Mouse (Mus musculus) limb, embryonic 15.5 days (tissue): ENCODE data around the gene Erbb4. TPM values are rescaled to one million over a fixed set of nuclear protein-coding genes. Genes with fewer than 3 reads are reported as not detected.

Source experiments
- ATAC-seq: fragments of 200-750 bp; cut with Nextera tagmentation; 2 replicates; pipeline ENCODE4 v1.8.0; 2017; ENCODE audit warnings: low read depth, moderate TSS enrichment; ENCODE audit not compliant: insufficient number of reproducible peaks, low FRiP score, low TSS enrichment
- H3K27ac ChIP-seq: fragments of 300-500 bp; sonication (generic); 2 replicates; pipeline ENCODE4 v1.5.1; 2015; ENCODE audit warnings: moderate library complexity, mild to moderate bottlenecking, inconsistent platforms
- H3K27me3 ChIP-seq: fragments of 300-500 bp; sonication (generic); 2 replicates; pipeline ENCODE4 v1.6.1; 2015; ENCODE audit warnings: inconsistent platforms
- H3K36me3 ChIP-seq: fragments of 300-500 bp; sonication (generic); 2 replicates; pipeline ENCODE4 v1.6.1; 2015; ENCODE audit warnings: inconsistent platforms
- H3K4me1 ChIP-seq: fragments of 300-500 bp; sonication (generic); 2 replicates; pipeline ENCODE4 v1.6.1; 2015; ENCODE audit warnings: inconsistent platforms
- H3K4me2 ChIP-seq: fragments of 300-500 bp; sonication (generic); 2 replicates; pipeline ENCODE4 v1.6.1; 2015; ENCODE audit warnings: mild to moderate bottlenecking, inconsistent platforms
- H3K4me3 ChIP-seq: fragments of 300-500 bp; sonication (generic); 2 replicates; pipeline ENCODE4 v1.5.1; 2015; ENCODE audit warnings: mild to moderate bottlenecking, inconsistent platforms
- H3K9ac ChIP-seq: fragments of 300-500 bp; sonication (generic); 2 replicates; pipeline ENCODE4 v1.6.1; 2015; ENCODE audit warnings: inconsistent platforms
- H3K9me3 ChIP-seq: fragments of 300-500 bp; sonication (generic); 2 replicates; pipeline ENCODE4 v1.6.1; 2016; ENCODE audit warnings: inconsistent platforms
- WGBS: fragments of 180-500 bp; shearing (Covaris S2); methylation state at CpG from one replicate; pipeline ENCODE4 v1.1.7; 2015; 5-methylcytosine and 5-hydroxymethylcytosine counted together
- polyA plus RNA-seq: library from polyadenylated mRNA; unstranded; fragments of >200 nt; fragmentation: Nextera tagmentation; extraction: Ambion mirVana; gene quantifications from 2 replicates; pipeline ENCODE4 v1.2.1, GENCODE M21; 2015

The Erbb4 gene
- polyA plus RNA-seq, 1 experiment from 2014 or later = 1.6 TPM

DNA sequence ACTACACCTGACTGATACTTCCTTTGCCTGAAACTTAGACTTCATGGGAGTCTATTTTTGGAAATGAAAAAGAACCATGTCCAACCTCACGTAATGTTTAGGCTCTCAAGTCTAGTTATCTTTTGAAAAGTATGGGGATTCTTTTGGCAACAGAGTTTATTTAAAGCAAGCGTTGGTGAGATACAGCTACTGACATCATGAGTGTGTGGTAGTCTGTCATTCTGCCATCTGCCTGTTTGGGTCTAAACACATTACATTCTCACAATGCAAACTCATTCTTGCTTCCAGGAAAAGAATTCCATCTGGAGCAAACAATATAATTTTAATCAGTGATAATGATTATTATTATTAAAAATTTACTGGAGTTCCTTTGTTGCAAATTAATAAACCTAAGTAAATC, 736.3 kb downstream of the Erbb4 start:
- no peaks in the 10 kb centered on the region for H3K27me3 ChIP-seq
- no peak overlapping the region for H3K27ac ChIP-seq
- H3K9me3 ChIP-seq = no peaks in the 10 kb centered on the region
- ATAC-seq = no peak
- no peak overlapping the region for H3K4me2 ChIP-seq
- H3K36me3 ChIP-seq = no peaks in the 10 kb centered on the region
- no peak overlapping the region for H3K4me3 ChIP-seq
- H3K9ac ChIP-seq = no peak overlapping the region
- WGBS = 82% methylated on average over 2 of the region's 2 CpGs
- no peaks in the 10 kb centered on the region for H3K4me1 ChIP-seq

GRCm38 (mm10) chr1:68333714-68334113, 774.1 kb downstream of the Erbb4 start:
- Histone ChIP-seq H3K4me1 (0 out of 2 replicates have a peak, but pooled peaks cover 2% of the 10 kb centered on the region), H3K27me3 (no peaks in the 10 kb centered on the region), H3K9me3 (no peaks in the 10 kb centered on the region), H3K27ac (no peak overlapping the region), H3K9ac (no peak overlapping the region), H3K4me3 (no peak overlapping the region), H3K36me3 (no peaks in the 10 kb centered on the region), H3K4me2 (no peak overlapping the region)
- 49% methylated on average over 2 of the region's 2 CpGs for WGBS
- ATAC-seq = no peak

DNA sequence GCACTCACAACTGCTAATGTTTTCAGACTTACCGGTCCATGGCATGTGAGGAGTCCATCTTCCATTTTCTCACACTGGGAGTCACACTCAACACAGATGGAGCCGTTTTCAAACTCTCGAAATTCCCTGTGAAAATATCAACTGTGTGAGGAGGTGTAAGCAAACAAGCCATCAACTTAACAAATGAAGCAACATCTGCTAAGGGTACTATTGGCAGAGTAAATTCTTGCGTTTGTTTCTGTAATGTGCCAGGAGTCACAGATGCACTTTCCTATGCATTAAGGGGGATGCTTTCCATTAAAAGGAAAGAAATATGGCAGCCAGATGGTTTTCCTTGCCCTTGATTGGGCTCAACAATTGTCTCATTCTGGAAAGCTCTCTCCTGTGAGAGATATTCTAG, 802.0 kb downstream of the Erbb4 start:
- Histone ChIP-seq H3K4me2 (no peak overlapping the region), H3K36me3 (no peaks in the 10 kb centered on the region), H3K4me1 (no peaks in the 10 kb centered on the region), H3K27ac (no peak overlapping the region), H3K9ac (no peak overlapping the region), H3K27me3 (no peaks in the 10 kb centered on the region), H3K4me3 (no peak overlapping the region), H3K9me3 (no peaks in the 10 kb centered on the region)
- WGBS = 75% methylated on average over 4 of the region's 4 CpGs
- ATAC-seq = no peak

- Histone ChIP-seq H3K4me2 (no peak overlapping the region), H3K27me3 (no peaks in the 10 kb centered on the region), H3K9ac (no peak overlapping the region), H3K4me1 (no peaks in the 10 kb centered on the region), H3K36me3 (no peaks in the 10 kb centered on the region), H3K4me3 (no peak overlapping the region), H3K27ac (no peak overlapping the region), H3K9me3 (no peaks in the 10 kb centered on the region)
- 66% methylated on average over 2 of the region's 2 CpGs for WGBS
- ATAC-seq = no peak
Measured at GRCm38 (mm10) chr1:68284443-68284842, 823.4 kb downstream of the Erbb4 start.

- Histone ChIP-seq H3K9ac (no peak overlapping the region), H3K36me3 (no peaks in the 10 kb centered on the region), H3K27me3 (no peaks in the 10 kb centered on the region), H3K4me2 (no peak overlapping the region), H3K4me1 (no peaks in the 10 kb centered on the region), H3K4me3 (no peak overlapping the region), H3K9me3 (no peaks in the 10 kb centered on the region), H3K27ac (no peak overlapping the region)
- WGBS = 48% methylated on average over 5 of the region's 5 CpGs
- ATAC-seq = no peak
Measured at GRCm38 (mm10) chr1:68275819-68276218, 832.0 kb downstream of the Erbb4 start.

DNA sequence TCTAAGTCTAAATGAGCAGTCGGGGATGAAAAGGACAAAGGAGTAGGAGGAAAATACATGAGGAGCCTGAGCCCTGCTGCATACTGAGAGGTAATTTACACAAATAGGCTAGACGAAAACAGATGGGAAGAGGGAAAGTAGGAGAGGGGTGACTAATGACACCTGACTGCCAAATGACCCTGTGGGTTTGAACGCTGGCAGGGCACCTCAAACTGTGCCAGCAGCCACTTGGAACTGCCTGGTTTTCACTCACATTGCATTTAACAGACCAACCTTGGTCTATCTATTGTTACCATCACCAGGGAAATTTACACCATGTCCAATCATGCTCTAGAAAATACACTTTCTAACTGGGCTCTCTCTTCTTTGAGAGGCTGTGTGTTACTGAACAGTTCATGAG, 929.3 kb downstream of the Erbb4 start:
- Histone ChIP-seq H3K4me1 (no peaks in the 10 kb centered on the region), H3K9ac (no peak overlapping the region), H3K36me3 (no peaks in the 10 kb centered on the region), H3K4me3 (no peak overlapping the region), H3K9me3 (no peaks in the 10 kb centered on the region), H3K27me3 (no peaks in the 10 kb centered on the region), H3K4me2 (no peak overlapping the region), H3K27ac (no peak overlapping the region)
- ATAC-seq = no peak
- 20% methylated on average over 3 of the region's 3 CpGs for WGBS

DNA sequence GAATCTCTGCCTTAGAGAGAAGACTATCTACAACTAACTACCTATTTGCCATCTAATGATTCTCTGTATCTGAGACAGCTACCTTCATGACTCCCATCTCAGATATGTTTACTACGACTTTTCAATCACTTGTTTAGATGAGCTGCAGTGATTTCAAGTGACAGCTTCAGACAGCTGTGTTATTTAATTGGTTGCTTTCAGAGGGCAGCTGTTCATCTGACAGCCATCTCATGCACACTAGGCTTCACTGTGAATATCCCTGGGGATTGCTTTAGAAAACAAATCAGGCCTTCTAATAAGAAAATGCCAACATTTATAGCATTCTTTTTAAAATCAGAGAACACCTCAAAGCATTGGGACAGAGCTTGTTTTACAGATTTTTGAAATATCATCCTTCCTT, 952.6 kb downstream of the Erbb4 start:
- Histone ChIP-seq H3K4me2 (no peak overlapping the region), H3K4me3 (no peak overlapping the region)
- 73% methylated on average over 1 of the region's 1 CpGs for WGBS

DNA sequence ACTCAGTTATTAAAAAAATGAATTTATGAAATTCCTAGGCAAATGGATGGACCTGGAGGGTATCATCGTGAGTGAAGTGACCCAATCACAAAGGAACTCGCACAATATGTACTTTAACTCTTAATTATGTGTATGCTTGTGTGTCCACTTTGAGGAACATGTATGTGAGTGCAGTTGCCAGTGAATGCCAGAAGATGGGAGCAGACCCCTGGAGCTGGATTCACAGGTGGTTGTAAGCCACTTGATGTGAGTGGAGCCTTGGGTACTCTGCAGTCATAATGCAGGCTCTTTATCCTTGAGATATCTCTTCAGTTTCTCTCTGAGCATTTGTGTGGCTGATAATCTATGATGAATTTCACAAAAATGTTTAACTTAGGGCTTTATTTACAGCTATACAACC, 957.3 kb downstream of the Erbb4 start:
- Histone ChIP-seq H3K9me3 (no peaks in the 10 kb centered on the region), H3K4me1 (no peaks in the 10 kb centered on the region), H3K27me3 (no peaks in the 10 kb centered on the region), H3K27ac (no peak overlapping the region), H3K9ac (no peak overlapping the region), H3K36me3 (no peaks in the 10 kb centered on the region), H3K4me2 (no peak overlapping the region), H3K4me3 (no peak overlapping the region)
- 79% methylated on average over 2 of the region's 2 CpGs for WGBS
- ATAC-seq = no peak

More for the DNA sequence above, 952.6 kb downstream of the Erbb4 start:
- H3K27ac ChIP-seq = no peak overlapping the region
- no peak overlapping the region for H3K9ac ChIP-seq
- H3K9me3 ChIP-seq = no peaks in the 10 kb centered on the region
- no peaks in the 10 kb centered on the region for H3K36me3 ChIP-seq
- H3K4me1 ChIP-seq = no peaks in the 10 kb centered on the region
- H3K27me3 ChIP-seq = no peaks in the 10 kb centered on the region
- no peak for ATAC-seq

DNA sequence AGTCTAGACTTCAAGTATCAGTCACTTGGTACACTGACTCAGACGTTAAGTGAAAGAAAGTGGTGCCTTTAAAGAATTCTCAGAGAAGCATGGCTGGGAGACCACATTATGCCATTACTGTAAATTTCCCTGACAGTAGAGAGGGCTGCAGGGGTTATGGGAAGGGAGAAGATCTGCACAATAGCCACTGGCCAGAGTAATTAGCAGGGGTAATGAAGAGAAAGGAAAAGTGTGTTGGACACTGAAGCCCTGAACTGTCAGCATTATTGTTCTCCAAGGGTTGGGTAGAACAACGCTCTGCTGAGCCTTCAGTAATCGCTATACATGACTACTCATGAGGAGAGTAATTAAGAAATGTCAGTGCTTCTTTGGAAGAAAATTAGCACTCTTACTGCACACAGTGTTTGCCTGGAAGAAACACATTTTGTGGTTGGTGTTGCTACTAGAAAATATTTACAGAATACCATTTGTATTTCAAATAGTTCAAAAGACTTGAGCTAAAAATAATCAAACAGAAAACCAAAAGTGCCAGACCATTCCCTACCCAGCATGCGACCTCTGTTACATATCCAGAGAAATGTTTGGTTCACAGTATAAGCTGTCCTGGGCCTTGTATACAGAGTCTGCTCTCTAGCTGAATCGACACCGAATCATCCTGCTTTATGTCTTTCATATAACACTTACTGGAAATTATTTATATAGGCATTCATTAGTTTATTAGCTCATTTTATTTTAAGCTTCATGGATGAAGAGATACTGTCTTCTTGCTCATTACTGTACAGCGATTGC, 965.1 kb downstream of the Erbb4 start:
- Histone ChIP-seq H3K9me3 (no peaks in the 10 kb centered on the region), H3K4me2 (no peak overlapping the region), H3K4me3 (no peak overlapping the region), H3K27ac (no peak overlapping the region), H3K36me3 (no peaks in the 10 kb centered on the region), H3K9ac (no peak overlapping the region), H3K27me3 (no peaks in the 10 kb centered on the region), H3K4me1 (no peaks in the 10 kb centered on the region)
- WGBS = 77% methylated on average over 7 of the region's 7 CpGs
- ATAC-seq = no peak

DNA sequence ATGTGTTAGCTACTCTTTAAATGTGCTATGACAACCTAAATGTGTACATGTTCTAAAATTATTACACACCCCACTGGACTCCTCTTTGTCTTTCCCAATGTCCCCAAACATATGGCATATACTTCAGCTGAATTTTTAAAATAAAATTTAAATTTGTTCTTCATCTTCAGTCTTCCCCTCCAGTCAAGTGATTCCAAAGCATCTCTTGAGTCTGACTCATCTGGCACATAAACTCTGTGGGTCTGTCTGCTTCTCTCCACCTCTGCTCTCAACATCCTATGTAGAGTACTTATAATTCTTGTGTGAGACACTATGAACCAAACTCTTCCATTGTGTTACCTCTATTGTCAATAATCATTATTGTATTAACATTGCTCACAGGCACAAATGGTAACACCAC, 972.9 kb downstream of the Erbb4 start:
- H3K27me3 ChIP-seq = no peaks in the 10 kb centered on the region
- no peaks in the 10 kb centered on the region for H3K9me3 ChIP-seq
- no peak overlapping the region for H3K4me2 ChIP-seq
- no peaks in the 10 kb centered on the region for H3K4me1 ChIP-seq
- no peaks in the 10 kb centered on the region for H3K36me3 ChIP-seq
- H3K9ac ChIP-seq = no peak overlapping the region
- ATAC-seq = no peak
- H3K27ac ChIP-seq = no peak overlapping the region
- no peak overlapping the region for H3K4me3 ChIP-seq

- no peak overlapping the region for H3K27ac ChIP-seq
- ATAC-seq = no peak
- 83% methylated on average over 2 of the region's 2 CpGs for WGBS
- H3K9me3 ChIP-seq = no peaks in the 10 kb centered on the region
- H3K4me1 ChIP-seq = no peaks in the 10 kb centered on the region
- no peak overlapping the region for H3K4me2 ChIP-seq
- H3K36me3 ChIP-seq = no peaks in the 10 kb centered on the region
- no peak overlapping the region for H3K9ac ChIP-seq
- no peaks in the 10 kb centered on the region for H3K27me3 ChIP-seq
- H3K4me3 ChIP-seq = no peak overlapping the region
Measured at GRCm38 (mm10) chr1:68134450-68134849, 973.4 kb downstream of the Erbb4 start.

- no peaks in the 10 kb centered on the region for H3K27me3 ChIP-seq
- ATAC-seq = no peak
- H3K9ac ChIP-seq = no peak overlapping the region
- H3K27ac ChIP-seq = no peak overlapping the region
- no peak overlapping the region for H3K4me2 ChIP-seq
- no peaks in the 10 kb centered on the region for H3K36me3 ChIP-seq
- no peak overlapping the region for H3K4me3 ChIP-seq
- H3K4me1 ChIP-seq = no peaks in the 10 kb centered on the region
- no peaks in the 10 kb centered on the region for H3K9me3 ChIP-seq
- WGBS = 77% methylated on average over 2 of the region's 2 CpGs
Measured at GRCm38 (mm10) chr1:68123541-68123940, 984.3 kb downstream of the Erbb4 start.

GRCm38 (mm10) chr1:68120364-68120763, 987.5 kb downstream of the Erbb4 start:
- no peak overlapping the region for H3K4me3 ChIP-seq
- no peak overlapping the region for H3K9ac ChIP-seq
- no peak overlapping the region for H3K27ac ChIP-seq
- no peak overlapping the region for H3K4me2 ChIP-seq
- H3K4me1 ChIP-seq = no peaks in the 10 kb centered on the region
- WGBS = 73% methylated on average over 7 of the region's 7 CpGs
- H3K36me3 ChIP-seq = no peaks in the 10 kb centered on the region
- no peaks in the 10 kb centered on the region for H3K27me3 ChIP-seq
- ATAC-seq = no peak
- H3K9me3 ChIP-seq = no peaks in the 10 kb centered on the region
